Mouse (Mus musculus): ENCODE results near the gene Eef1akmt2. TPM values are rescaled to one million over a fixed set of nuclear protein-coding genes. Genes with fewer than 3 reads are reported as not detected.

Eef1akmt2 gene
- 64.9 and 71.2 TPM in 2 replicates for polyA plus RNA-seq (2015; fragmentation: Nextera tagmentation; extraction: Ambion mirVana)

GRCm38 (mm10) chr7:132852173-132852844 lies at the start of gene Eef1akmt2:
TSS of gene Eef1akmt2 (minus strand) at chr7:132852673.
- peaks cover 11% of the 10 kb centered on the region for H3K4me1 ChIP-seq (ENCODE audit: insufficient read depth, low read length)
- peaks cover 20% of the 10 kb centered on the region for H3K36me3 ChIP-seq (ENCODE audit: insufficient read depth, low read length)
- H3K9me3 ChIP-seq (ENCODE audit: low read length), result no peaks in the 10 kb centered on the region
- H3K4me2 ChIP-seq (replicated peaks; ENCODE audit: low read depth, low read length), result peak within 1 kb of the TSS; percentile 65
- H3K27me3 ChIP-seq (ENCODE audit: insufficient read depth, low read length), result no peaks in the 10 kb centered on the region
- ATAC-seq (ENCODE audit: low FRiP score, low TSS enrichment), result peak; percentile 97
- peak within 1 kb of the TSS; percentile 98 for H3K9ac ChIP-seq (replicated peaks; ENCODE audit: low read length)
- under 1% methylated on average over 36 of the region's 37 CpGs for WGBS
- H3K4me3 ChIP-seq (ENCODE audit: low read length), result peak within 1 kb of the TSS; percentile 89
- peak within 1 kb of the TSS; percentile 99 for H3K27ac ChIP-seq (ENCODE audit: low read length)

GRCm38 (mm10) chr7:132900826-132901531 lies 48.5 kb upstream of the Eef1akmt2 start:
- no peaks in the 10 kb centered on the region for H3K36me3 ChIP-seq (ENCODE audit: insufficient read depth, low read length)
- no peak overlapping the region for H3K4me2 ChIP-seq (replicated peaks; ENCODE audit: low read depth, low read length)
- no peaks in the 10 kb centered on the region for H3K4me1 ChIP-seq (ENCODE audit: insufficient read depth, low read length)
- no peaks in the 10 kb centered on the region for H3K9me3 ChIP-seq (ENCODE audit: low read length)
- no peak for ATAC-seq (ENCODE audit: low FRiP score, low TSS enrichment)
- H3K4me3 ChIP-seq (ENCODE audit: low read length), result no peak overlapping the region
- WGBS, result 55% methylated on average over 2 of the region's 2 CpGs
- H3K9ac ChIP-seq (replicated peaks; ENCODE audit: low read length), result no peak overlapping the region
- no peaks in the 10 kb centered on the region for H3K27me3 ChIP-seq (ENCODE audit: insufficient read depth, low read length)
- H3K27ac ChIP-seq (ENCODE audit: low read length), result no peak overlapping the region

DNA sequence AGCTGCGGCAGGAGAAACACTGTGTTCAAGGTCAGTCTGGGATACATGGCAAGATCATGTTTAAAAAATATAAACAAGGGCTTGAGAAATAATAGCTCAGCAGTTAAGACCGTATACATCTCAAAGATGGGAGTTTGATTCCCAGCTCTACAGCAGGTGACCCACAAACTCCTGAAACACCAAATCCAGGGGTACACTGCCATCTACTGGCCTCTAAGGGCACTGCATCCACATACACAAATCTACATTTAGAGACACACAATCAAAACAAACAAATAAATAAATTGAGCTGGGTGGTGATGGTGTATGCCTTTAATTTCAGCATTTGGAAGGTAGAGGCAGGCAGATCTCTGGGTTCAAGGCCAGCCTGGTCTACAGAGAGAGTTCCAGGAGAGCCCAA lies 45.8 kb upstream of the Eef1akmt2 start:
- H3K27me3 ChIP-seq (ENCODE audit: insufficient read depth, low read length), result no peaks in the 10 kb centered on the region
- no peaks in the 10 kb centered on the region for H3K4me1 ChIP-seq (ENCODE audit: insufficient read depth, low read length)
- H3K27ac ChIP-seq (ENCODE audit: low read length), result no peak overlapping the region
- H3K4me2 ChIP-seq (replicated peaks; ENCODE audit: low read depth, low read length), result no peak overlapping the region
- ATAC-seq (ENCODE audit: low FRiP score, low TSS enrichment), result no peak
- no peak overlapping the region for H3K9ac ChIP-seq (replicated peaks; ENCODE audit: low read length)
- H3K36me3 ChIP-seq (ENCODE audit: insufficient read depth, low read length), result no peaks in the 10 kb centered on the region
- H3K9me3 ChIP-seq (ENCODE audit: low read length), result no peaks in the 10 kb centered on the region
- no peak overlapping the region for H3K4me3 ChIP-seq (ENCODE audit: low read length)
- WGBS, result 92% methylated on average over 2 of the region's 2 CpGs

GRCm38 (mm10) chr7:132897258-132897657 lies 44.8 kb upstream of the Eef1akmt2 start:
- Histone ChIP-seq H3K4me2 (replicated peaks; ENCODE audit: low read depth, low read length) (no peak overlapping the region), H3K27me3 (ENCODE audit: insufficient read depth, low read length) (no peaks in the 10 kb centered on the region), H3K36me3 (ENCODE audit: insufficient read depth, low read length) (no peaks in the 10 kb centered on the region), H3K9ac (replicated peaks; ENCODE audit: low read length) (no peak overlapping the region), H3K9me3 (ENCODE audit: low read length) (no peaks in the 10 kb centered on the region), H3K27ac (ENCODE audit: low read length) (no peak overlapping the region), H3K4me3 (ENCODE audit: low read length) (no peak overlapping the region), H3K4me1 (ENCODE audit: insufficient read depth, low read length) (no peaks in the 10 kb centered on the region)
- 84% methylated on average over 10 of the region's 10 CpGs for WGBS
- no peak for ATAC-seq (ENCODE audit: low FRiP score, low TSS enrichment)

DNA sequence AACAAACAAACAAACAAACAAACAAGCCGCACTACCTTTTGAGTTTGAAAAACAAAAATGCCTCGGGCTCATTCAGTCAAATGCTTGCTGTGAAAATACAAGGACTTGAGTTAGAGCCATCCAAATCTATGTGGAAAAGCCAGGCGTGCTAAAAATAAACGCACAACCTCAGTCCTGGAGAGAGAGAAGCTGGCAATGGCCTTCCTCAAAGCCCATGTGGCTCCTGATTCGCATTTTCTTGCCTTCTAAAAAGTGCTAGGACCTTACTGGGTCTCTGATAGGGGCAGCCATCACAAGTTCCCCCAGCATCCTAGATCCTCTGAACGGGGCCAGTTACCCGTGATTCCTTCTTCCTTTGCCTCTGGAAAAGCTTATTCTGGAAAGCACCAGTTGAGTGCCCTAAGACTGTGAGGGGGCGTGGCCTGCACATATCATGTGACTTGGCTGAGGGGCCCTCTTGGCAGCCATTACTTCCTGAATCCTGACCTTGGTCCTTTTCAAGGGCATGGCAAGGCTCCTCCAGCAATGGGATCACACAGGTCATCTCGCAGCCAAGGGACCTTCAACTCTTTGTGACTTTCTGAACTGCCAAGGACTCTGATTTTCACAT lies 43.8 kb upstream of the Eef1akmt2 start:
- Histone ChIP-seq H3K9ac (replicated peaks; ENCODE audit: low read length) (no peak overlapping the region), H3K27ac (ENCODE audit: low read length) (no peak overlapping the region), H3K4me1 (ENCODE audit: insufficient read depth, low read length) (no peaks in the 10 kb centered on the region), H3K4me3 (ENCODE audit: low read length) (no peak overlapping the region), H3K36me3 (ENCODE audit: insufficient read depth, low read length) (no peaks in the 10 kb centered on the region), H3K4me2 (replicated peaks; ENCODE audit: low read depth, low read length) (no peak overlapping the region), H3K9me3 (ENCODE audit: low read length) (no peaks in the 10 kb centered on the region), H3K27me3 (ENCODE audit: insufficient read depth, low read length) (no peaks in the 10 kb centered on the region)
- 88% methylated on average over 9 of the region's 9 CpGs for WGBS
- ATAC-seq (ENCODE audit: low FRiP score, low TSS enrichment), result no peak

DNA sequence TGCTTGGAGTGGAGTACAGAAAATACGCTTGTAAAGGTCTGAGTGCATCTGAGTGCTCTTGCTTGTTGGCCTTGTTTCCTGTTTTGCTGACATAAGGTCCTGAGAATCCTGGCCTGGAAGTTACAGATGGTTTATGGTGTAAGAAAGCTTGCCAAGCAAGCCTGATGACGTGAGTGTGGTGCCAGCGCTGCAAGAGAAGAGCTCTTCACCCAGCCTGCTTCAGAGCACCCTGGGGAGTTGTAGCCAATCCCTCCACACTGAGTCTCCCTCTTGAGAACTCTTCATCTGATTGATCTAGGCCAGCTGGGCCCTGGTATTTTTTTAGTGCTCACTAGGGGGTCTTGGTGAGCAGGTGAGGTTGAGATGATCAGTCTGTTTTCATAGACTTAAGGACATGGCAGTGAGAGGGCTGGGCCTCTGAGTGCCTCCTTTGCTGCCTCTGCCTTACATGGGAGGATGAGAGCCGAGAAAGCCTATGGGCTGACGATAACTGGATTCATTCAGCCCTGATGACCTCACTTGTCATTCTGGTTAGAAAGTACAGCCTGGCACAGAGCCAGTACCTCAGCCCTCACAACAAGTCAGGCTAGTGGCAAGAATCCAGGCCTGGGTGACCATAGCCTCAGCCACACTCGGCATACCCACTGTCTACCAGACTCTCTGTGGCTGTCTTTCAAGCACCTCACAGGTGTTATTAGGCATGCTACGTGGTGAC lies 42.5 kb upstream of the Eef1akmt2 start:
- no peak overlapping the region for H3K4me3 ChIP-seq (ENCODE audit: low read length)
- H3K9ac ChIP-seq (replicated peaks; ENCODE audit: low read length), result no peak overlapping the region
- no peak for ATAC-seq (ENCODE audit: low FRiP score, low TSS enrichment)
- no peaks in the 10 kb centered on the region for H3K4me1 ChIP-seq (ENCODE audit: insufficient read depth, low read length)
- 56% methylated on average over 7 of the region's 7 CpGs for WGBS
- H3K27ac ChIP-seq (ENCODE audit: low read length), result no peak overlapping the region
- H3K4me2 ChIP-seq (replicated peaks; ENCODE audit: low read depth, low read length), result no peak overlapping the region
- no peaks in the 10 kb centered on the region for H3K27me3 ChIP-seq (ENCODE audit: insufficient read depth, low read length)
- no peaks in the 10 kb centered on the region for H3K36me3 ChIP-seq (ENCODE audit: insufficient read depth, low read length)
- no peaks in the 10 kb centered on the region for H3K9me3 ChIP-seq (ENCODE audit: low read length)

DNA sequence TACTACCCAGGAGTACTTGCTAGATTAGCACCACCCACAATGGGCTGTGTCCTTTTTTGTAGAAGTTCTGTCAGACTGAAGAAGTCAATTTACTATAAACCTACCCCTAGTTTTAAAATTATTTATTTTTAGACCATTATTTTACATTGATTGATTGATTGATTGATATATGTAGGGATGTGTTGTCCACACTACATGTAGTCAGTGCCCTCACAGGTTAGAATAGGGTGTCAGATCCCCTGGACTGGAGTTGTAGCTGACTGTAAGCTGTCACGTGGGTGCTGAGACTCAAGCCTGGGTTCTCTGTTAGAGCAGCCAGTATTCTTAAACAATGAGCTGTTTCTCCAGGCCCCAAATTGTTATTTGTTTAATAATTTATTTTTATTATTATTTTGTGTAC lies 40.9 kb upstream of the Eef1akmt2 start:
- H3K4me1 ChIP-seq (ENCODE audit: insufficient read depth, low read length), result no peaks in the 10 kb centered on the region
- H3K9ac ChIP-seq (replicated peaks; ENCODE audit: low read length), result no peak overlapping the region
- H3K4me3 ChIP-seq (ENCODE audit: low read length), result no peak overlapping the region
- ATAC-seq (ENCODE audit: low FRiP score, low TSS enrichment), result no peak
- no peaks in the 10 kb centered on the region for H3K9me3 ChIP-seq (ENCODE audit: low read length)
- no peak overlapping the region for H3K4me2 ChIP-seq (replicated peaks; ENCODE audit: low read depth, low read length)
- H3K27ac ChIP-seq (ENCODE audit: low read length), result no peak overlapping the region
- WGBS, result 92% methylated on average over 1 of the region's 1 CpGs
- no peaks in the 10 kb centered on the region for H3K27me3 ChIP-seq (ENCODE audit: insufficient read depth, low read length)
- H3K36me3 ChIP-seq (ENCODE audit: insufficient read depth, low read length), result no peaks in the 10 kb centered on the region

GRCm38 (mm10) chr7:132892806-132893205 lies 40.3 kb upstream of the Eef1akmt2 start:
- Histone ChIP-seq H3K36me3 (ENCODE audit: insufficient read depth, low read length) (no peaks in the 10 kb centered on the region), H3K27ac (ENCODE audit: low read length) (no peak overlapping the region), H3K27me3 (ENCODE audit: insufficient read depth, low read length) (no peaks in the 10 kb centered on the region), H3K4me3 (ENCODE audit: low read length) (no peak overlapping the region), H3K9me3 (ENCODE audit: low read length) (no peaks in the 10 kb centered on the region), H3K4me1 (ENCODE audit: insufficient read depth, low read length) (no peaks in the 10 kb centered on the region), H3K9ac (replicated peaks; ENCODE audit: low read length) (no peak overlapping the region), H3K4me2 (replicated peaks; ENCODE audit: low read depth, low read length) (no peak overlapping the region)
- no peak for ATAC-seq (ENCODE audit: low FRiP score, low TSS enrichment)
- 51% methylated on average over 7 of the region's 7 CpGs for WGBS

GRCm38 (mm10) chr7:132892311-132892661 lies 39.8 kb upstream of the Eef1akmt2 start:
- no peak overlapping the region for H3K4me3 ChIP-seq (ENCODE audit: low read length)
- no peak overlapping the region for H3K9ac ChIP-seq (replicated peaks; ENCODE audit: low read length)
- H3K4me1 ChIP-seq (ENCODE audit: insufficient read depth, low read length), result 0 out of 2 replicates have a peak, but pooled peaks cover under 1% of the 10 kb centered on the region
- H3K27ac ChIP-seq (ENCODE audit: low read length), result no peak overlapping the region
- no peaks in the 10 kb centered on the region for H3K9me3 ChIP-seq (ENCODE audit: low read length)
- 64% methylated on average over 4 of the region's 4 CpGs for WGBS
- no peak for ATAC-seq (ENCODE audit: low FRiP score, low TSS enrichment)
- no peak overlapping the region for H3K4me2 ChIP-seq (replicated peaks; ENCODE audit: low read depth, low read length)
- H3K27me3 ChIP-seq (ENCODE audit: insufficient read depth, low read length), result no peaks in the 10 kb centered on the region
- no peaks in the 10 kb centered on the region for H3K36me3 ChIP-seq (ENCODE audit: insufficient read depth, low read length)
